Mouse (Mus musculus) liver, embryonic 14.5 days (tissue): Measurements from ENCODE around the gene 4932438A13Rik.

Source experiments
- CTCF ChIP-seq: IDR thresholded peaks from 2 replicates; pipeline ENCODE4 v1.5.1; 2016; ENCODE audit warnings: antibody characterized with exemption, low read depth, control low read depth
- EP300 ChIP-seq: IDR thresholded peaks from 2 replicates; pipeline ENCODE4 v1.6.1; 2016; ENCODE audit warnings: antibody characterized with exemption, low read depth

- TF ChIP-seq CTCF (no peak), EP300 (no peak)
Observed at GRCm38 (mm10) chr3:36864466-36864865, 1.6 kb downstream of the 4932438A13Rik start.
